Mouse (Mus musculus) hindbrain, embryonic 13.5 days (tissue): ENCODE data around the gene Tmco5b. TPM values are rescaled to one million over a fixed set of nuclear protein-coding genes. Genes with fewer than 3 reads are reported as not detected.

ENCODE experiments used
- polyA plus RNA-seq: library from polyadenylated mRNA; unstranded; fragments of >200 nt; fragmentation: Nextera tagmentation; extraction: Ambion mirVana; gene quantifications from 2 replicates; pipeline ENCODE4 v1.2.1, GENCODE M21; 2015

The Tmco5b gene
- polyA plus RNA-seq, 1 experiment from 2014 or later = not detected

Other genes starting within 250 kb of the Tmco5b start
- gene Ryr3, start 68.6 kb upstream of the Tmco5b start, polyA plus RNA-seq = 3.3 and 3.9 TPM in 2 replicates
- gene Fmn1, start 42.0 kb downstream of the Tmco5b start, polyA plus RNA-seq = 0.73 and 0.96 TPM in 2 replicates